Mouse (Mus musculus): ENCODE results near the gene Cyp4b1.
"Not testable (repeated sequence)": the region's sequence is repeated elsewhere in the genome, so short reads cannot be mapped to it uniquely, and the experiment has no call there.

Gene Cyp4b1

DNA sequence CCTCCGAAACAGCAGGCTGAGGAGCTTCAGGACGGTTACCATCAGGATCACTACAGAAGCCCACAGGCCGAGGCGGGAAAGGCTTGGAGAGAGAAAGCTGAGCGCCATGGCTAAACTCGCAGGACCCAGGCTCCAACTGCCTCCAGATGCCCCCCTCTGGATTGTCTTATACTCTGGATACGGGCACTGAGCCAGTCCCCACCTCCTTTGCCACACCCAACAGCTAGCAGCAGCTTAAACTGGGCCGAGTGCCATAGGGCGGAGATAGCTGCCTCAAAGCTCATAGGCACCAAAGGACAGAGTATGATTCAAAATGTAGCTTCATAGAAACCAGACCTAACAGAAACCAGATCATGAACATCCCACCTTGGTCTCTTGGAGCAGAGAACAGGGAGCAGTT, at the start of gene Cyp4b1:
TSS of gene Cyp4b1 (minus strand) at position 144 of the 400 bp plus-strand sequence.
- in situ Hi-C loops (cut with MboI): no loop called here

- in situ Hi-C loops (cut with MboI): no loop called here
Measured at GRCm38 (mm10) chr4:115686299-115686698, 38.8 kb upstream of the Cyp4b1 start.

DNA sequence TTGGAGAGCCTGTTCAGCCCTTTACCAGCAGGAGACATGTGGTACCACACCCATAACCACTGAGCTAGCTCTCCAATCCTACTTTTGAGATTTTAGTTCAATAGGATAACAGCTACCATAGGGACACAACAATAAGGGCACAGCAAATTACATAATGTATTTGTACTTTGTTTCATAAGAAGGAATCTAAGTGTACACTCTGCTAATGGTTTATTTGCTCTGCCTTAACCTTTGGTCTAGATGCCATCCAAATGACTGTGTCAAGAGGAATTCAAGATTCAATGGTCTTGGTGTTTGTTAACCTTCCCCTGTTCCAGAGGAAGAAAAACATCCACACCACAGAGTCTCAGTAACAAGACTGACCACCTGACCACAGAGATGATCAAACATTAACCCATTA, 11.7 kb upstream of the Cyp4b1 start:
- in situ Hi-C loops (cut with MboI): no loop called here

DNA sequence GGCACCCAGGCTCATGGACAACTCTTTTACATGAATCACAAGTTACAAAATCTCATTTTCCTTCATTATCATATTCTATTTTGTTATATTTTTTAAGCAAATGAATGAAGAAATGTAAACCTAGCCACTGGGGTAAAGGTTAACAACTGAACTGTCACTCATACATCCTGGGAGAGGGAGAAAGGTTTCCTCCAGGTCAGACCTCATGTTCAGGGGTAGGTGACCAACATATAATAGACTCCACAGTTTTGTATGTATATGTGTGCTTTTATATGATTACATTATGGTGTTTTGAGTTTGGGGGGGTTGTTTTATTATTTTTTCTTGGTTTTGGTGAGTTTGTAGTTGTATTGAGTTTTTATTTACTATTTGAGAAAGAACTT, 10.3 kb upstream of the Cyp4b1 start:
- in situ Hi-C loops (cut with MboI): no loop called here

DNA sequence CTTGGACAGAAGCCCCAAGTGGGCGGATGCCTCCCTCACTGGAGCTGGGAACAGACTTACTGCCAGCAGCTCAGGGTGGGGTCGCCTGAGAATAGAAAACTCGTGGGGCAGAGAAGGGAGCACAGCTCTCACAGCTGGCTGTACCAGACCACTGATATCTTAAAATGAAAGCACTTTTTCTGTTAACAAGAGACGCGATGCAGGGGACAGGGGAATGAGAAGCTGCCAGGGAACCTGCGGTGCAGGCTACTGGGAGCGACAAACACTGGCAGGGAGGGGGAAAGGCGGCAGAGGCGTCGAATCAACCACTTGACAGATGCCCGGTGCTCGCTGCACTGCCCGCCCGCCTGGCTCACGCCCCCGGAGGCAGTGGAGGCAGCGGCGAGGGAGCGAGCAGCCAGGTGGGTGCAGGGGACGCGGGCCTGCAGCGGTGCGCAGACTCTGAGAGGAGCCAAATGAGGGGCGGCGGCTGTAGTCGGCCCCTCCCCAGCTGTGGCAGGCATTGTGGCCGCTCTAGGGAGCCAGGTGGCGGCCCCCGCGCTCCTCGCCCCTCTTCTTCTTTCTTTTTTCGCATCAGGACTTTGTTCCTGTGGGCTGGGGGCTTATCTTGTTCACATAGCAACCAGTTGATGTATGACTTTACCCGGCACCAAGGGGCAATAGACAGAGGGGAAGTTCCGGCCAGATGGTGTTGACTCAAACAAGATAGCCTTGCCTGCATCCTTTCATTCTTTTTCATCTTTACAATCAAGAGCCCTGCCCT, 9.8 kb upstream of the Cyp4b1 start:
- in situ Hi-C loops (cut with MboI): no loop called here

DNA sequence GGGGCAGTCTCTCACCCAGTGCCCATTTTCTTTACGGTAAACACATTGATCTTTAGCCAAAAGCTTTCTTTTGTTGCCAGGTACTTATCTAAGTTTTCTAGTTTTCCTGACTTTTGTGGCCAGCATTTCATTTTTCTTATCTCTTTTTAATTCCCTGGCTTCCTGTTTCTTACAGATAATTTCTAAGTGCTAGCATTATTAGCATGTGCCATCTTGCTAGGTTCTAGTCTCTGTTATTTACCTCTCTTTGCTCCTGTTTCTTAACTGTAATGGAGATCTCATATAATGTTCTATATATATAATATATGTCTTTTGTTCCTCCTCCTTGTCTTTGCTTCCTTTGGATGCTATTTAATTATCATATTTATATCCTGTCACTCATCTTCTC, 9.0 kb upstream of the Cyp4b1 start:
- in situ Hi-C loops (cut with MboI): not testable (repeated sequence)

GRCm38 (mm10) chr4:115655841-115656534, 8.5 kb upstream of the Cyp4b1 start:
- in situ Hi-C loops (cut with MboI): not testable (repeated sequence)

GRCm38 (mm10) chr4:115650866-115651265, 3.3 kb upstream of the Cyp4b1 start:
- in situ Hi-C loops (cut with MboI): no loop called here

DNA sequence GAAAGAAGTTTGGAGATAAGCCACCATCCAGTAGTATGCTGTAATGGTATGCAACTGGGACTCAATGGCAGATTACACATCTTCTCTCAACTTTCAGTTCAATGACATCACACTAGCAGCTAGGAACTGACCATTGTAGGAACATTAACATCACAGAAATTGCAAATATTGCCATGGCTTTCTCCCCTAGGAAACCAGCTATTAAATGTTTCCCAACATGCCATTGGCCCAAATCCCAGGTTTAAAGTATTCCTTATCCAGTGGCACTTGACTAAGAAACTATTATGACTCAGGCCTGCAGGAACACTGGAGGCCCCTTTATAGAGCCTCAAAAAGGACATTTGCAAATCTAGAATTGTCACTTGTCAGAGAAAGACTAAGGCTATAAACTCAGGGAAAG, 1.8 kb upstream of the Cyp4b1 start:
- in situ Hi-C loops (cut with MboI): no loop called here

GRCm38 (mm10) chr4:115648752-115649151, 1.2 kb upstream of the Cyp4b1 start:
- in situ Hi-C loops (cut with MboI): no loop called here

GRCm38 (mm10) chr4:115645371-115645770, 2.2 kb downstream of the Cyp4b1 start:
- in situ Hi-C loops (cut with MboI): no loop called here

DNA sequence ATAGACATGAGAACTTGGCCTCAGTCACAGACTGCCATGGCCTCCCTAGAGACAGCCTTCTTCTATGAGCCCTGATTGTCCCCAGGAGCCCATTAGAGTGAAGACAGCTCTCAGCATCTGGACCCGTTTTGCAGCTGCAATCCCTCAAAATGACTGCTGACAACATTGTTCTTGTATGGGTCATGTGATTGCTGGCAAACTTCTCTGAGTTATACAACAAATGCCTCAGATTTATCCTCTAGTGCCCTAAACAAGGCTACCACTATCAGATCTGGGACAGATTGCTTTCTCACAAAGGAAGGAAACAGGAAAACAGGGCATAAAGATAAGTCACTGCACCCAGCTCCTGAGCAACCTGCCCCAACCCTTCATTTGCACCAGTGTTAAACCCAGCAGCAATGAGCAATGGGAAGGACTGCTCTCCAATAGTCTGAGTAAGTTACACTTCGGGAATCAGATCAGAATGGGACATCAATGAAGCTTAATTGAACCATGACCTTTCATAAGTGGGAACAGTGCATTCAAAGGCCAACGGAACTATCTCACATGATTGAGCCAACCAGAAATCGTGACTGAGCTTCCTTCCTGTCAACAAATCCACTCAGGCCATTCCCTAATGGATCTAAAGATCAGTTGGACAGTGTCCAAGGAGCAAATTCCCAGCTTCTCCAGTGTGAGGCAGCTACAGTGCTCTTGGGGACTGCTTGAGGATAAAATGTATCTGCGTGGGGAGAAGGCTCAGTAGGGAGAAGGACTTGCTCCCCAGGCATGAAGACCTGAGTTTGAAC, 4.4 kb downstream of the Cyp4b1 start:
- in situ Hi-C loops (cut with MboI): no loop called here

DNA sequence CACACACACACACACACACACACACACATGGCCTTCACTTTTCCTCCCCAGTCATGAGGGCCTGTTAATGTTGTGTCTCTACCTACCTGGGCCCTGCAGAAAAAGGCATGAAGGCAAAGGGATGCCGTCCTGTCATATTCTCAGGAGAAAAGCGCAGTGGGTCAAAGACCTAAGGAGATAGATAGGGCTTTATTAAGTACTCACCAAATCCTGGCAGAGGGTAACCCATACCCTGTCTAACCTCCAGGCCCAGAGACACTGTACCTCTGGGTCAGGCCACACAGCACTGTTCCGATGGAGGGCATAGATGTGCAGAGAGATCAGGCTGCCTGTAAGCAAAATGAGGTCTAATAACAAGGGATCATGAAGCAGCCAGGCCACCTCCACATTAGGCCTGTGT, 22.0 kb downstream of the Cyp4b1 start:
- in situ Hi-C loops (cut with MboI): not testable (repeated sequence)

- in situ Hi-C loops (cut with MboI): no loop called here
Measured at GRCm38 (mm10) chr4:115614005-115614404, 33.5 kb downstream of the Cyp4b1 start.

DNA sequence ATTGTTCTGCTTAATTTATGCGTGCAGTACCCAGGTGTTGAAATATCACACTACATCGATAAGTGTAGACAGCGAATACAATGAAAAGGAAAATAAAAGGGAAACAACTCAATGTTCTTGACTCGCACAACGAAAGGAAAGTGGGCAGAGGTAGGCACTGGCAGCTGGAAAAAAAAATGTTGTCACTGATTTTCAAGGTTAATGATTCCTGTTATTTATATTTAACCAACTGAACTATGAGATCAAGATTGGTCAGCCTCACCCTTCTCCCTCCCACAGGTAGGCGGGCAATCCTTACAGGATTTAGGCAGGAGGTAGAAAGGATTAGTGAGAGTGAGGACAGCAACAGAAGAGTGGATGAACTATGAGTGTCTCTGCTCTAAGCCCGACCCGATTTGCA, 46.9 kb downstream of the Cyp4b1 start, which contains the start of gene Cyp4a32:
TSS of gene Cyp4a32 (plus strand) at position 359 of the 400 bp plus-strand sequence.
- in situ Hi-C loops (cut with MboI): not testable (repeated sequence)

DNA sequence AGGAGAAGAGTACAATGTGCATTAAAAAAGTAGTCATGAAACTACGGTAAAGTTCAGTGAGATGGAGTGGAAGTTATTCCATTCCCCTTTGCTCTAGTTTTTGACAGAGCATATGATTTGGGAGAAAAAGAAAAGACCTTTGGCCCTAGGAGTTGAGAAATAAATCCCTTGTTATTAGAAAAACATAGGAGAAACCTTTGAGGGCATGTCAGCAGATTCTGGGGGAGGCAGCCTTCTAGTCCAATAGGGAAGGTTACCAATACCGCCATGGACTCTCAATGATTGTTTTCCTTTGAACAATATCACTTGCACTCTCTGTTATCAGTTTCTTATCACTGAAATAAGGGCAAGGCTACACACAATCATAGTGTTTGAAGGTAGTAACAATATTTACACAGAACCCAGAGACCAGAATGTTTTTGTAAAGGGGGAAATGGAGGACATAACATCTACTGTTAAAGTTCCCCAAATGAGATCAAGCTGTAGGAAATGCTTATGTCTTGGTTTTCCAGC, 50.6 kb downstream of the Cyp4b1 start:
- in situ Hi-C loops (cut with MboI): no loop called here

GRCm38 (mm10) chr4:115596357-115596756, 51.2 kb downstream of the Cyp4b1 start:
- in situ Hi-C loops (cut with MboI): no loop called here

DNA sequence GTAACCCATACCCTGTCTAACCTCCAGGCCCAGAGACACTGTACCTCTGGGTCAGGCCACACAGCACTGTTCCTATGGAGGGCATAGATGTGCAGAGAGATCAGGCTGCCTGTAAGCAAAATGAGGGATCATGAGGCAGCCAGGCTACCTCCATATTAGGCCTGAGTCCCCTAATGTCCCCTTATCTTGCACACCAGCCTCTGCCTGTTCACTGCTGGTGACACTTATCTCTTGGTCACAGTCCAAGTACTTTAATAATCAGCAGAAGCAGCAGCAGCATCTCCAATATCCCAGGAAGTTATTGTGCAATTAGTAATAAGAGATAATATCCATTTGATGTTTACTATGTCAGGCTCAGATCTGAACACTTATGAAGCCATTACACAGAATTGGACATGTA, 64.5 kb downstream of the Cyp4b1 start:
- in situ Hi-C loops (cut with MboI): no loop called here

GRCm38 (mm10) chr4:115575776-115576175, 71.7 kb downstream of the Cyp4b1 start:
- in situ Hi-C loops (cut with MboI): no loop called here

GRCm38 (mm10) chr4:115575255-115575654, 72.3 kb downstream of the Cyp4b1 start:
- in situ Hi-C loops (cut with MboI): no loop called here

All from mature B cell (primary cell).